Mouse (Mus musculus) fibroblast of lung, adult 2 months (primary cell): Measurements from ENCODE around the gene Trak1.

Experiments
- DNase-seq: peaks from one replicate; pipeline ENCODE4 v3.0.0-alpha.2; 2011; ENCODE audit warnings: low read depth

The Trak1 gene

GRCm38 (mm10) chr9:121395812-121396211 lies 98.5 kb downstream of the Trak1 start:
- peak; percentile 32 for DNase-seq

GRCm38 (mm10) chr9:121398100-121398760 lies 100.9 kb downstream of the Trak1 start:
- DNase-seq, result no peak

GRCm38 (mm10) chr9:121398761-121399160 lies 101.5 kb downstream of the Trak1 start:
- no peak for DNase-seq

- no peak for DNase-seq
These were observed 103.3 kb downstream of the Trak1 start for GRCm38 (mm10) chr9:121400608-121401007.

GRCm38 (mm10) chr9:121403157-121403671 lies 105.9 kb downstream of the Trak1 start:
- DNase-seq, result peak; percentile 23

- no peak for DNase-seq
These were observed 106.4 kb downstream of the Trak1 start for GRCm38 (mm10) chr9:121403699-121404098.

GRCm38 (mm10) chr9:121405088-121405681 lies 107.9 kb downstream of the Trak1 start:
- DNase-seq, result no peak

- no peak for DNase-seq
These were observed 108.5 kb downstream of the Trak1 start for GRCm38 (mm10) chr9:121405792-121406191.

- DNase-seq, result no peak
These were observed 116.9 kb downstream of the Trak1 start for GRCm38 (mm10) chr9:121414237-121414636.

- DNase-seq, result no peak
These were observed 118.4 kb downstream of the Trak1 start for GRCm38 (mm10) chr9:121415626-121416241.

- DNase-seq, result no peak
These were observed 119.2 kb downstream of the Trak1 start for GRCm38 (mm10) chr9:121416460-121416859.

- no peak for DNase-seq
These were observed 119.8 kb downstream of the Trak1 start for GRCm38 (mm10) chr9:121416872-121417637.

GRCm38 (mm10) chr9:121419011-121419410 lies 121.7 kb downstream of the Trak1 start:
- DNase-seq, result no peak

GRCm38 (mm10) chr9:121419573-121419972 lies 122.3 kb downstream of the Trak1 start:
- DNase-seq, result no peak

- DNase-seq, result no peak
These were observed 123.5 kb downstream of the Trak1 start for GRCm38 (mm10) chr9:121420817-121421216.

- no peak for DNase-seq
These were observed 125.1 kb downstream of the Trak1 start for GRCm38 (mm10) chr9:121422402-121422801.

GRCm38 (mm10) chr9:121423621-121424020 lies 126.3 kb downstream of the Trak1 start:
- no peak for DNase-seq

GRCm38 (mm10) chr9:121424281-121425164 lies 127.2 kb downstream of the Trak1 start:
- DNase-seq, result no peak

- no peak for DNase-seq
These were observed 129.1 kb downstream of the Trak1 start for GRCm38 (mm10) chr9:121426451-121426850.

- no peak for DNase-seq
These were observed 129.6 kb downstream of the Trak1 start for GRCm38 (mm10) chr9:121426902-121427301.

GRCm38 (mm10) chr9:121429592-121429991 lies 132.3 kb downstream of the Trak1 start:
- no peak for DNase-seq
